Mouse (Mus musculus) adrenal gland, adult (tissue): ENCODE measurements at regions not wholly inside any gene's neighbourhood (a gene's known extent, or its start where the extent isn't known, plus 50 kb on each side); places are given as distances from the start of the nearest gene placed in this dataset.

Experiments
- DNase-seq, 2 experiments: peaks; one replicate each; pipeline ENCODE4 v3.0.0; 2022 to 2023; ENCODE audit warnings: low spot score in 1 of 2; ENCODE audit not compliant: inconsistent age in 2 of 2

DNA sequence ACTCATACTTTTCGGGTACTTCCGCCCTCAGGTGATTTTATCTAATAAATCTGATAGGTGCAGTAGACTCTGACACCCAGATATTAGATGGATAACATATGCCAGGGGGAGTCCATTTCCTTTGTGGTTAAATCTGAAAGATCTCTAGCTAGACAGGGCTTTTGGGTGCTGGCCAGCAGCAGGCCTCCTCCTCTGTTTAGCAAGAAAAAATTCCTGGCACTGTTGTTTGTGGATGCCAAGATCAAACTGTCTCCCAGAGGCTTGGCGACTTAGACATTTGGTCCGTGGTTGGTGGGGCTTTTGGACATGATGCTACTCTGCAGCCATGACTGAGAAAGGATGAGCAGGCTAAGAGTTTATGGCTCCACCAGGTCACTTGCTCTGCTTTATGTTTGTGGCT, 287.5 kb upstream of the Usp25 start:
- no peak for DNase-seq

DNA sequence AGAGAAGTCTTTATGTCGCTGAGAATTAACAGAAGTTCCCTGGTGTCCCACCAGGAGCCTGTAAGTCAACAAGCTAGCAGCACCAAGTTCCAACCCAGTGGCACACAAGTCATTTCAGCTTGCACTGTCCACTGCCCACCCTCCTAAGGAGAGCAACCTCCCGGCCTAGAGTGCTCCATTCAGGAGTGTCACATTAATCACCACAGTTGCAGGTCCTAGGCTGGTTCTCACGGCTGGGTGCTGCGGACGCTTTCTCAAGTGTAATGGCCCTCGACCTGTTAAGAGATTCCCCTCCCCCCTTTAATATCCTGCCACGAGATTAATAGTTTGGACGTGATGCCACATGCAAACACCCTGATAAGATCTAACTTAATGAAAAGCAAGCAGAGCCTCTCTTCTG, 288.2 kb upstream of the Usp25 start:
- no peak for DNase-seq

DNA sequence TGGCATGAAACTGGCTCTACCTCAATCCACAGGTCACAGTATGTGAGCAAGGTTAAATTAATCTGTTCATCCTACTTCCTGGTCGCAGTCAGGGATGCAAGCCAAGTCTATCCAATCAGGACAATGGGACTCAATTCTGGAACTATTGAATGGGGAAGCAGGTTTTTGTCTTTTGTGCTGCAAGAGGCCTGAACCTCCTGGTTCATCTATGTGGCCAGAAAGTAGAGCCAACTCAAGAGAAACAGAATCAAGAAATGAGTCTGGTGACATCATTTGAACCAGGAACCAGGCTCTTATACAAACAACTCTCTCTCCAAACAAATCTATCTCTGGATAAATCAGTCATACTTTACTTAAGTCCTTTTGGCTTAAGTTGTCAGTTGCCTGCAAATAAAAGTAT, 294.7 kb upstream of the Usp25 start:
- no peak for DNase-seq

DNA sequence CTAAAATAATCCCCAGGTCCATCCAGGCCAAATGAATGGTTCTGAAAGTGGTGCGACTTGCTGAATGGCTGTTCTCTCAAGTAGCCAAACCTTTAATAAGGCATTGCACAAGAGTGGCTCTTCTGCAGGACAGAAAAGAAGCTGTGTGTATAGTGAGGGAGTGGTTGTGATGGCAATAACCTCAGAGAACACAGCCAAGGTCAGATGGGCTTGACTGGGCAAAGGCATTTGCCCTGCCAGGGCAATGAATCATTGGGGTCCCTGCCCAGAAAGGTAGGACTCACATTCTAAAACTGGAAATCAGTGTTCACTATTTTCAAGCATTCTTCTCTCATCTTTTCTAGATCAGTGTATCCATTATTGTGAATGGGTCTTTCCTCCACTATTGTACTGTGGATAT, 295.4 kb upstream of the Usp25 start:
- DNase-seq = peak; percentile 60 to 63

DNA sequence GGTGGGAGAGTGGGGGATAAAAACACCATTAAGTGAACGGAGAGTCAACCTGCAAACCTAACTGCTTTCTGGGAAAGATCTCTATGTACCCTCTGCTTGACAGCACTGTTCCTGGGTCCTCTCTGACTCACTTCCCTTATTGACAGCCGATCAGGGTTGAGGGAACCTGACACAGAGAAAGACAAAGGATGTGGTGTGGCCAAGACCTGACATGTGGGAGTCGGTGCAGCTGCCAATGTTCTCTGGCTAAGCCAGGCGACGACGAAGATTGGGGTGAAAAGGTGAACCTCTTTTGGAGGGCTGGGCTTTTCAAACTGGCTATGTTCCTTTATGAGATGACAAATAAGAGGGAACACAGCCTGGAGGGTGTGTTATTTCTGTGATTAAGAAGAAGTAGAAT, 318.6 kb upstream of the Usp25 start:
- DNase-seq = peak in 1 of 2 experiments; percentile 13

DNA sequence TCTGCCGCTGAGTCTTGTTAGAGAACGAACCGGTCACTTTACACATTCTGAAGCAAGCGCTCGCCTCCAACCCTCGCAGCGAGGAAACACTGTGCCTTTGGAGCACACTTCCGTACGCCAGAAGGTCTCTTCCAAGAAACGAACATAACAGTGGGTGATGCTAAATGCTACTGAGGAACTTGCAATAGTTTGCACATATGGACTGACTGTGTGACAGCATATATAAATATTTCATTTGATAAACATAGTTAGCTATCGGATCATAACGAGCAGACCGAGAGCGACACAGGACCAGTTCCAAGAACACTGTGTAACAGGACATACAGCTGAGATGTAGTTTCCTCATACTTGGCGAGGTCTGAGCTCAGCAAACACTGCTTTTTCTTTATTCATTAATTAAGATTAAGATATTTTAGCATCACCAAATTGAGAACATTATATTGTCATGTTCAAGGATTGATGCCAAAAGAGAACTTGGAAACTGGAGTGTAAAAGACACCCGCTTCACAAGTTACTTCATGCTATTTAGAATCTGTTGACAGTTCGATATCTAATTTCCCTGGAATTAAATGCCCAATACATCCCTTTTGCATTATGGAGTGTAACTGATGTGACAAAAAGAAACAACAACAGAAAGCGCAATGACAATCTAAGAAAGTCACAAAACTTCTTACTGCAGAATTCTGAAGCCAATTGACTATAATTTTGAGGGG, 314.3 kb upstream of the Nrip1 start:
- DNase-seq = no peak

DNA sequence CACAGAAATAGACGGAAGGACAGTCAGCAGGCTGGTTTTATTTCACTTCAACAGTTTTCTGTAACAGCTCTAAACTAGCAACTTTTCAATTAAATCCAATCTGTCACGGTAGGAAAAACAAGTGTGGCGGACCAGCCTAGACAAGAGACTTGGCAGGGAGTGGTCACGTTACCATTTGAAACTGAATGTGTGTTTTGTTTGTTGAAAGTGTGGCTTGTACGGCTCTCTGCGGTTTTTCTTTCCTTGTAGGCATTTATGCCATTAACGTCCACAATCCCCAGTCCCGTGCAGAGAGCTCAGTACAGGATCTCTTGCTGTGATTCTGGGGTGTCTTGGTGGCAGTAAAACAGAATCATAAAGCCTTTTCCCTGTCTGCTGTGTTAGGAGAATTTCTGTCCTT, 311.9 kb upstream of the Nrip1 start:
- DNase-seq = peak in 1 of 2 experiments; percentile 52

DNA sequence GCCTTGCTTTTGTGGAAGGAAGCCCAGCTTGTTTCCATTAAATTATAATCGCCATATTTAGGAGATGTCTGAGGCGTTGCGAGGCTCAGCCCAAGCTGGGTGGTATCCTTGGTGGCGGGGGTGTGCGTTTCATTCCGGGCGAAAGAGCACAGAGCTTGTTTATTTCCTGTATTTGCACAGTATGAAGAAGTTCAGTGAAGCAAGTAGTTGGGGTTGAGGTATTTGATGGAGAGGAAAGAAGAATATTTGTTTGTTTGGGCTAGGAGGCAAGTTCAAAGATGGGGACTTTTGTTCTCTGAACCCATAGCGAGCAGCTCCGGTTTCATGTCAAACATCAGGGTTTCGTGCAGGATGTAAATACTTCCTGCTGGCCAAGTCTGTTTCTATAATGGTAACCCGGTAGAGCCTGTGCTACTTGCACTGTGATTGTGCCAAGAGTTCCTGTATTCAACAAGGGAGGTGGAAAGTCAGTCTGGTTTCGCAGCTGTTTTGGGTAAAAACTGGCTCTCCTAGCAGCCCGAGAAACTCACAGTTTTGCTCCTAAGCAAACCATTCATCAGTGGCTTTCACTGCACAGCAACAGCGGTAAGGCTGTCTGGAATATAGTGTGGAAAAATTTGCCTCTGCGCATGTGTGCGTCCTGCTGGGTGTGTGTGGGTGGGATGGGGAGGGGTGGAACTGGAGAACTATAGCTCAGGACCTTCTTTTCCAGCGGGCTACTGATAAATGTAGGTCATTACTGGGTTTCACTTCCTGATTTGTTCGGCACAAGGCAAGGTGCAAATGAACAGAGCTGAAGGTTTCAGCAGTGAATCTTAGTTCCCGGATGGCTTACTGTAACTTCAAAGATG, 306.7 kb upstream of the Nrip1 start:
- DNase-seq = peak; percentile 14 to 56

DNA sequence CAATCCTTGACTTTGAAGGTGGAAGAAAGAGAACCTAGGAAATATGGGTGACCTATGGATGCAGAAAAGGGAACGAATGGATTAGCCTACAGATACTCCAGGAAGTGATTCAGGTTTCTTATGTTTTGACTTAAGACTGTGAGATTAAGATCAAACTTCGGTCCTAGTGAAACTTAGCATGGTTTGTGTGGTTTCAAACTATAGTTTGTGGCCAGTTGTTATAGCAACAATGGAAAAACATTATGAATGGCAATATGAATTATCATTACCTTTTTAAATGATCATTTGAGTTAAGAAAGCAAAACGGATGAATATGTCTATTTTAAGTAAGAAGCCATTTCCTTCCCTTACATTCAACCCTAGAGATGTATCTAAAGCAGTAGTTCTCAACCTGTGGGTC, 305.3 kb upstream of the Nrip1 start:
- no peak for DNase-seq

DNA sequence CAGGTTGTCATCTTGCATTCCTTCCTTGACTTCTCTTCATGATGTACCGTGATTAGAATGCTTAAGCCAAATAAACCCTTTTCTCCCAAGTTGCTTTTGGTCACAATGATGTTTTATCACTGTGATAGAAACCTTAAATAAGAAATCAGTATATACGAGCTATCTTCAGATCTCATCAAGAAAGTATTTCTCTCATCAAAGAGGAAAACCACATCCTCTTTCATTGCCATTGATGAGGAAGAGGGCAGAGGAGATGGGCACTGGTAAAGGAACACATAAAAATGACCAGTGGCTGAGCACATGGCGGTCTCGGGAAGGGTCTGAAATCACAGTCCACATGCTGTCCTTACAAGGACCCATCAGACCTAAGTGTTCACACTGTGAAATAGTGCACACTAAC, 296.2 kb upstream of the Nrip1 start:
- no peak for DNase-seq

DNA sequence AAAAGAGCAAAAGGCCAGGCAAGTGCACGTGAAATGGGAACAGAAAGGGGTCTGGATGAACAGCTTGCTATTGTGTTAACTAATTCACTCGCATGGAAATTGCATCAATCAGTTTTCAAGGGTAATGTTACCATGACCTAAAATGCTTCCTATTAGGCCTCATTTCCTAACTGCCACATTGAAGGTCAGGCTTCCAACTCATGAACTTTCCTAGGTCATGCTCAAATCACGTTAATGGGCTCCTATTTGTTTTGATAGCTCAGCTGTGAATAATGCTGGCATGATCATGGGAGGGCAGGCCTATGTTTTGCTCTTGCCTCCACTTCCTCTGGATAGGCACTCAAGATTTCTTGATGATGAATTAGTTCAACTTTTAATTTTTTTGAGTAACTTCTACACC, 293.4 kb upstream of the Nrip1 start:
- peak in 1 of 2 experiments; percentile 80 for DNase-seq

DNA sequence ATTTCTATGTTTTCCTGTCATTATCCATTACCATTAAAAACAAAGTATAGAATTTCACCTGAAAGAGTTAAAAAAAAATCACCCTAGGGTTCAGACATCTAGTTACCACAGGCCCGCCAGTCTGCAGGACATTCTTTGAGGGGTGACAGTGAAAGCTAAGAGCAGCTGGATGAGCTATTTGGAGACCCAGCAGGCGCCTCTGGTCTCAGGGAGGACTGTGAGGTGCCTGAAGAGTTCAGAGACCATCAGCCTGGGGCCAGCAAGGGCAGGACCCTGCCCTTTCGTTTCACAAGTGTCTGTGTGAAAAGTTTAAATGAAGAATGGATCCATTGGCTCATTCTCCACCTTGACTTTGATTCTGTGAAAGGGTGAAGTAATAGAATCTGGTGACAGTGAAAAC, 281.5 kb upstream of the Nrip1 start:
- DNase-seq = no peak

DNA sequence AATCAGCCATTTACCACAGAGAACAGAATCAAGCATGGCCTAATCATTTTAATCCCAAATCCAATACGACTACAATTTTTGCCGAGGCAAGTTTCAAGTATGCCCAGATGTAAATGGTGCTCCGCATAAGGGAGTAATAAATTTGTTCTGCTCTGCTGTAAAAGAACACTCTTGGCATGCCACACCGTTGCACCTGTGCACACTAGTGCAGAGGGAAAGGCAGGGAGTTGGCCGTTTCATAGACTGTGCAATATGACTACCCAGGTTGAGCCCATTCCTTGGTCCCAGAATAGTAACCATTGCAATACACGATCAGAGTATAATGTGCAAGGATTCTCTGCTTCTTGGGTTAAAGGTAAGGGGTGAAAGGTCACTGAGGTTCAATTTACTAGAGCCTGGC, 270.7 kb upstream of the Nrip1 start:
- DNase-seq = no peak

DNA sequence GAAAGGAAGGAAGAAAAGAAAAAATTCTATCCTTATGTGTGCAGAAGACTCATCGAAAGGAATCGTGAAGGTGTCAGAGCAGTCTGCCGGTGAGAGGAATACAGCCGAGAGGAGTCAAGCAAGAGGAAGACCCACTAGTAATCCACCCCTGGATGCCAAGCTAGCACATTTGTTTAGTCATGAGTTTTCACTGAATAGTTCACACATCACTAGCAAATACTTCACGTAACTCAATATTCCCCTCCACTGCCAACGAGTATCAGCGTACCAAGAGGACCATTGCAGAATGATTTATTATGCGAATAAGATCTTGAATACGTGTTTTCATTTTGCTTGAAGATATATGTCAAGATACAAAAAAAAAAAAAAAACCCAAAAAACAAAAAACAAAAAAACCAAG, 270.2 kb upstream of the Nrip1 start:
- no peak for DNase-seq

DNA sequence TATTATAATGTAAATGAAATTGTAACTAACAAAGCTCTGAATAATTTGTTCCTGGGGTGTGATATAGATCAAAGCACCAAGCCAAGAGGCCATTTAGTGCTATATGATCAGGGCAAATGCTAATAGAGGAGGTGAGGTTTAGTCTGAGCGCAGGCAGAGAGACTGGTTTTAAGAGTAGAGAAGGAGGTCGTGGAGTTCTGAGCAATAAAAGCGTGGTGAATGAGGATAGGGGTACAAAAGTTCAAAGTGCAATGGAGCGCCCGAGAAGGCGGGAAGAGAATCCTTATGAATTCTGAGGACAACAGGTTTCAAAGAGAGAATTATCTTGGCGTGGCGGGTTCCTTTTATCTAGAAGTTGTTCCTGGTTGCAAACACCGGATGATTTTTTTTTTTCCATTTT, 261.5 kb upstream of the Nrip1 start:
- no peak for DNase-seq

DNA sequence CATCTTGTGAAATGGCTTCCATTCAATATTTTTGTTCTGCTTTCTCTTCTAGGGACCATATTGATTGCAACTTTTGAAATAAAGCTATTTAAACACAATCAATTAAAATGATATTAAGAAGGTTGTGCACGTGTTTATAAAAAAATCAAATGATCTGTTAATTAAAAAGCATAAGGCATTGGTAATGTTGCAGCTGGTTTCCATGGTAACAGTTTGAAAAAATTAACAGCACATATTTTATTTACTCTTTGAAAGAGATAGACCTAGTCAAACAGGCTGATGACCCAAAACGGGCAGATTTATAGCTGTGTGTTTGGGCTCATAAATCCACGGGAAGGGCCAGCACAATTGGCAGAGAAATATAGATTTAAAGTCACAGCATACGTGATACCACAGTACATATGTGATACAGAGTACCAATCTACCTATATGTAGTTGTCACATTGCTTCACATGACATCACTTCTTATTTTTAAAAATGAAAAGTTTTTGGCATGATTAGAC, 260.6 kb upstream of the Nrip1 start:
- DNase-seq = no peak

DNA sequence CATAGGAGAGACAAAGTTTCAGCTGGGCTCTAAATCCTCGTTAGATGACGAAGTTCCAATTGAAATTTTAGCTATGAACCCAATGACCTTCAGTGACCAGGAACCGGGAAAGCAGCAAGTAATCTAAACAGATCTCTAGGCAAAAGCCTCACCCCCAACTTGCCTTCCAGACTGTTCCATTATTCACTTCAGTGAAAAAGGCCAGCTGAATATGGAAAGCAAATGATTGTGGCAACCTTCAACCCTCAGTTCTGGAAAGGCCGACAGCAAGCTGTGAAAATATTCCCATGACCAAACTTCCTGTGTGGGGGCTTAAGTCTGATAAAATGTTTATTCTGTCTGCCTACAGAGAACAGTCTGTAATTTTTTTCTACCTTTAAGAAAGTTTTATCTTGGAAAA, 252.5 kb upstream of the Nrip1 start:
- no peak for DNase-seq

DNA sequence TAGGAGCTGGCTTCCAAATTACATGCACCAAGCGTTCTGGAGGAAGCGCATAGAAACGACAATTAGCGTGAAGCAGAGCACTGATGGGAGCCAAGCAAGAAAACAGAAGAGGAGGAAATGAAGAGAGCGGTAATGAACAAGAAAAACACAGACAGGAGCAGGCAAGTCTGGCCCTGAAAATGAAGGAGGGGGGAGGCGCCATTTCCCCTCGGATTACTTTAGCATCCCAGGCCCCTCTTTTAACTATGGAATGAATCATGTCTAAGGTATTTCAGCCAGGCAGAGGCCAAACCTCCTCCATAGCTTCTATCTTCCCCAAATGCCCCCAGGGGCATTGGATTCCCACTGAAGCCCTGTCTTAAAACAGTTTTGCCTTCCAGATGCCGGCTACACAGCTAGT, 248.1 kb upstream of the Nrip1 start:
- no peak for DNase-seq

DNA sequence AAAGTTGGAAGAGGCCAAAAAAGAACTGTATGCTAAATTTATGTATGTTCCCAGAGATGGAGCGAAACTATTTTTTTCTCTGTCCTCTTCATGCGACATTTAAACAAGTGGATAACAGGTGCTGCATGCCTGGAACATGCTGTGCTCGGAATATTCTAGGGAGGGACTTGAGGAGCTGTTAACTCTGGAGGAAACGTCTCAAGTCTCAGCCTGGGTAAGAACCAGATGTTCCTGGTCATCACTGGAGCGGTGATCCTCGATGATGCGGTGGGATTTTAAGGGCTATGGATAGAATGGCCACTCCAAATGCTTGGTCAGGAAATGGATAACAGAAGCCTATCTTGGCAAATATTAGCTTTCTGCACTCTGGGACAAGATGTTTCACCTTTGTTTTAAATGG, 244.7 kb upstream of the Nrip1 start:
- DNase-seq = no peak

DNA sequence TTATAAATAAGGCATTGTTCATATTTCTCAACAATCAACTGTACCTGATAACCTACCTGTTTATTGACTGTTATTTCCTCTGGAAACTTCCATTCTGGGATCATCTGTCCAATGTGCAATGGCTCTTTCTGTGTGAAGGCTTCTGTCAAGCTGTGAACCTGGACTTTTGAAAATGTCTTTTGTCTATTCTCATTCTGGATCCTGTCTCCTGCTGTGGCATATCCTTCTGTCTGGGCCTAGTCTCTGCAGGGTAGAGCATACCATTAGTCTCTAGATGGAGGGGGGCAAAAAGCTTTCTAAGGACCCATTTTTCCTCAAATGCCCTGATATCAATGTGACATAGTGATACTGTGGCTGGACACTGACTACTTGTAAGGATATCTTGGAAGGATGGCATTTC, 237.4 kb upstream of the Nrip1 start:
- DNase-seq = no peak

DNA sequence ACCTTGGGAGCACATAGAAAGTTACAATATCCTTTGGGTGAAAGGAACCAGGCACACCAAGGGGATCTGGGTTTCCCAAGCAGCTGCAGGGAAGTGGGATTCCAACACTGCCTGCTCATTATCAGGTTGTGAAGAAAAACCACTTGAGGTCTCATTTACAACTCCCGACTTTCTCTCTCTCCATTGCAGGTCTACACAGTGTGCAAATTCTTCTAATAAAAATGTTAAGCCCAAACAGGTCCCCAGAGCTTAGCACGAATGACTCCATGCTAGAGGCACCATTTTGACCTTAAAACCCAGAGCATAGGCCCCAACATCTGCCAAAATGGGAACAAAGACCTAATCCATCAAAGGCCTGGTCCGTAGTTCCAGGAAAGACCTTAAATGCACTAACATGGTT, 231.3 kb upstream of the Nrip1 start:
- DNase-seq = no peak

DNA sequence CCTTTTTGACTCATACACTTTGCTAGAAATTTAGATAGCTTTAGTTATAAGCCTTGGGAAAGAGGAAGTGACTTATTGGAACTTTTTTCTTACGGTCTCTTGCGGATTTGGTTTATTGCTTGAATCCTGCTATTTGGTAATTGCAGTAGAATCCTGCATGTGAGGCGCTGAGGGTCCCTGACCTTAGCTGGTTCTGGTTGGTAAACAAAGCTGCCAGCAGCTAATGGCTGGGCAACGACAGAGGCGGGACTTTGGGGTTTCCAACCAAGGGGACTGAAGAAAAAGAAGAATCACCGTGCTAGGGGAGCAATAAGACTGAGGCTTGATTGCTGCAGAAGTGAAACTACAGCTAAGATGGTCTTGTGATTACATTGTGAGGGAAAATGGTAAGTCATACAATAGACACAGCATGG, 230.2 kb upstream of the Nrip1 start:
- no peak for DNase-seq
